Mouse (Mus musculus) kidney, postnatal 4 days (tissue): ENCODE measurements at regions not wholly inside any gene's neighbourhood (a gene's known extent, or its start where the extent isn't known, plus 50 kb on each side); places are given as distances from the start of the nearest gene placed in this dataset.
A peak's percentile ranks its signal among the peaks of the same experiment; 100 is the strongest.

Experiments
- DNase-seq, 2 experiments: peaks; one replicate each; pipeline ENCODE4 v3.0.0; 2021; ENCODE audit warnings: mixed read lengths in 2 of 2

GRCm38 (mm10) chr7:95250651-95251050 lies 920.4 kb upstream of the Tenm4 start:
- DNase-seq = no peak

GRCm38 (mm10) chr7:95253862-95254545 lies 917.0 kb upstream of the Tenm4 start:
- DNase-seq = no peak

- DNase-seq = no peak
Observed at GRCm38 (mm10) chr7:95254913-95255312, 916.1 kb upstream of the Tenm4 start.

GRCm38 (mm10) chr7:95255699-95256098 lies 915.3 kb upstream of the Tenm4 start:
- DNase-seq = no peak

GRCm38 (mm10) chr7:95262942-95263341 lies 908.1 kb upstream of the Tenm4 start:
- DNase-seq = no peak

GRCm38 (mm10) chr7:95277237-95277636 lies 893.8 kb upstream of the Tenm4 start:
- DNase-seq = no peak

GRCm38 (mm10) chr7:95313667-95314066 lies 857.4 kb upstream of the Tenm4 start:
- DNase-seq = no peak

GRCm38 (mm10) chr7:95323084-95323483 lies 848.0 kb upstream of the Tenm4 start:
- no peak for DNase-seq

GRCm38 (mm10) chr7:95324939-95325338 lies 846.1 kb upstream of the Tenm4 start:
- DNase-seq = no peak

- DNase-seq = peak in 1 of 2 experiments; percentile 4
Observed at GRCm38 (mm10) chr7:95332037-95332436, 839.0 kb upstream of the Tenm4 start.

GRCm38 (mm10) chr7:95350185-95350803 lies 820.8 kb upstream of the Tenm4 start:
- no peak for DNase-seq

GRCm38 (mm10) chr7:95350804-95351199 lies 820.2 kb upstream of the Tenm4 start:
- no peak for DNase-seq

GRCm38 (mm10) chr7:95351337-95351736 lies 819.7 kb upstream of the Tenm4 start:
- DNase-seq = no peak

- no peak for DNase-seq
Observed at GRCm38 (mm10) chr7:95352133-95352532, 818.9 kb upstream of the Tenm4 start.

GRCm38 (mm10) chr7:95354991-95355390 lies 816.1 kb upstream of the Tenm4 start:
- no peak for DNase-seq

- no peak for DNase-seq
Observed at GRCm38 (mm10) chr7:95358732-95359131, 812.3 kb upstream of the Tenm4 start.

- DNase-seq = no peak
Observed at GRCm38 (mm10) chr7:95359154-95359553, 811.9 kb upstream of the Tenm4 start.
